Mouse (Mus musculus): ENCODE results near the gene Ccdc148. TPM values are rescaled to one million over a fixed set of nuclear protein-coding genes. Genes with fewer than 3 reads are reported as not detected.
A peak's percentile ranks its signal among the peaks of the same experiment; 100 is the strongest.

Gene Ccdc148
- total RNA-seq, 2 experiments from 2014 or later: 0.86 to 0.99 TPM

DNA sequence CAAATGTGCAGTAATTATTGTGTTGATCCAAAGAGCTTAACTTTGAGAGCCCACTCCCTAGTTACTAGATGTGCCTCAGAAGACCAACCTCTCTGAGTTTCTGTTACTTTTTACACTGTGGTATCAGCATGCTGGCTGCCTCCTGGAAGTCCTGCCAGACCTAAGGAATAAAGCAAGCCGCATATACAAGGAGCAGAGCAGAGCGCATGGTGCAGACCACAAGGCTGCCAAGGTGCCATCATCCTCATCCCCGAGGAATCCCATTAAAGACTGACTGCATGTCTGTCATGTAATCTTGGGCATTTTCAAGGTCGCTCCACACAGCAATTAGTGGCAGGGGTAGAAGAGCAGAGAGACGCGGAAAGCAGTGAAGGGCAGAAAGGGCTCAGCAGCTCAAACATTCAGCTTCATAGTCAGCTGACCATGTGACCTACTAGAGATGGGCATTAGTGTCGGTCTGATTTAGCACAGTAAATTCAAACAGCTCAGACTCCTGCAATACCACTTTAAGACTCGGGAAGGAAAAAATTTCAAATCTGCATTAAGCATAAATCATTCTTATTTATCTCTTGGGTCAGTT is 110.1 kb downstream of the Ccdc148 start:
- no peak for DNase-seq

DNA sequence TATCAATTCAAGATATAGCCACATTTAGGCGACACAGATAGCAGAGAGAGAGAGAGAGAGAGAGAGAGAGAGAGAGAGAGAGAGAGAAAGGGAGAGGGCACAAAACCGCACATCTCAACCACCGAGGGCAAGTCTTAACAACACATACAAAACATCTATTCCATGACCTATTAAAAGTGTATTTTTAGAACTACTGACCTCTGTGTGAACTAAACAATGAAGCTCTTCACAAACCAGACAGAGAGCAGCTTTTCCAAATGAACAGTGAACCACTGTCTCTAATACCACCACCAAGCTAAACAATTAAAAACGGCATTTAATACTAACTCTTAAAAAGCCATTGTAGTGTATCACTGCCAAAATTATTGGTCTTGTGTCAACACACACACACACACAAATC is 110.8 kb downstream of the Ccdc148 start:
- no peak for DNase-seq

GRCm38 (mm10) chr2:59048775-59049451 is 111.6 kb downstream of the Ccdc148 start:
- DNase-seq: no peak

DNA sequence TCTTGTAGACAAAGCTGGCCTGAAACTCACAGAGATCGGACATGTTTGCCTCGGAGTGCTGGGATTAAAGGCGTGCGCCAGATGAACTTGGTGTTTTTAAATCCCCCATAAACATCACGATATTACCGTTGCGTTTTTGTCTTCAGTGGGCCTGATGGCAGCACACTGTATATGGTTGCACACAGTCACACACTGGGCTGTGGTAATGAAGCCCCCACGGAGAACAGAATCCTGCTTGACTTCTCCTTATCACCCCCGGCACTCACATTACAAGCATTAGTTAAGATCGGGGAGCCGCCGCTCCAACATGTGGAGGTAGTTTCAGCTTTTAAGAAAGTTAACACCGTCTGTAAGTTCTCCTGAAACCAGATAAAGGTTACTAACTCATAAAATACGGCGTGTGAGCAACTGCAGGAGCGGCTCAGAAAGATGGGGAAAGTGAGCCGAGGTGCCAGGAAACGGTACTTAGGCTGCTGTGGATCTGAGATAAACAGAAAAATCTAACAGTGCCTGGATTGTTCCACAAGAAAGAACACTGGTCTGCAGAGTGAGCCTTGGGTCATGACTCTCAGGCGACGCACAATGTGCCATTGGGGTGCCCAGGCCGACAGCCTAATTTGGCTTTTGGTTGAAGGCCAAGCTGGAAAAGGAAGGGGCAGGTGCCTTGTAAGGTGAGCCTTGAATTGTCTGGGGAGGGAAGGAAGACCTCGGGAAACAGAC is 117.0 kb downstream of the Ccdc148 start:
- no peak for DNase-seq

GRCm38 (mm10) chr2:59042616-59043015 is 117.9 kb downstream of the Ccdc148 start:
- peak; percentile 33 to 43 for DNase-seq

DNA sequence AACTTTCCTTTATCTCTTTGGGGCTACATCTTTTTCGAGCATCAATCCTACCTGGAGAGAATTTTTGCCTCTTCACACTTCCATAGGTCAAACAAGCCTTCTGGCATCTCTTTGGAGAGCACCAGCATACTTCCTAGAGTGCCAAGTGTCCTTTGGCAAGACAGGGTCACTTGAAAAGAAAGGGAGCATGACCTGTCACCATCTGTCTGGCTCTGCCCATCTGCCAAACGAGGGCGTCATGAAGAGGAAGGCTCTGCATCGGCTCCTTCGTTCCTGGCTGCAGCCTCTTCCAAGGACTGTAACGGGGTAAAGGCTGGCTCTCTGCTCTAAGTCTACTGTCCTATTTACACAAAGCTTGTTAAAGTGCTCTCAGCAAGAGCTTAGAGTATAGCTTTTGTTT is 124.0 kb downstream of the Ccdc148 start:
- no peak for DNase-seq

- no peak for DNase-seq
These were observed 125.3 kb downstream of the Ccdc148 start for GRCm38 (mm10) chr2:59035206-59035605.

DNA sequence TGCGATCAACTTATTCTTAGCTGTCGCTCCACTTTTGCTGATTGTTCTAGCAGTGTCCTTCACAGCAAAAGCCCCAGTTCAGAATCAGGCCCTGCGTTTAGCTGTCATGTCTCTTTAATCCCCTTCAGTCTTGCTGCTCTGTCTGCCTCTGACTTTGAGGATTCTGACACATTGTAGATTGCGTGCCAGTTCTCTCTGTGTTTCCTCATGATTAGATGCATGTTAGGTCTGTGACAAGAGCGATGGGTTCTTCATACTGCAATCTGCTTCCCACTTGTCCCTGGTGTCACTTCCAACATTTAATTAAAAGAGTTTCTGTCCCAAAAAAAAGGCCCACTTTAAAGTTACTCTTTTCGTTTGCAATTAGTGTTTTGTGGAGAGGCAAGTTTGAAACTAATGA is 126.2 kb downstream of the Ccdc148 start:
- no peak for DNase-seq

GRCm38 (mm10) chr2:59024558-59024957 is 135.9 kb downstream of the Ccdc148 start:
- no peak for DNase-seq

GRCm38 (mm10) chr2:59007356-59007755 is 153.1 kb downstream of the Ccdc148 start:
- no peak for DNase-seq

- DNase-seq: no peak
These were observed 153.7 kb downstream of the Ccdc148 start for GRCm38 (mm10) chr2:59006567-59007340.

GRCm38 (mm10) chr2:58997151-58997550 is 163.3 kb downstream of the Ccdc148 start:
- no peak for DNase-seq

DNA sequence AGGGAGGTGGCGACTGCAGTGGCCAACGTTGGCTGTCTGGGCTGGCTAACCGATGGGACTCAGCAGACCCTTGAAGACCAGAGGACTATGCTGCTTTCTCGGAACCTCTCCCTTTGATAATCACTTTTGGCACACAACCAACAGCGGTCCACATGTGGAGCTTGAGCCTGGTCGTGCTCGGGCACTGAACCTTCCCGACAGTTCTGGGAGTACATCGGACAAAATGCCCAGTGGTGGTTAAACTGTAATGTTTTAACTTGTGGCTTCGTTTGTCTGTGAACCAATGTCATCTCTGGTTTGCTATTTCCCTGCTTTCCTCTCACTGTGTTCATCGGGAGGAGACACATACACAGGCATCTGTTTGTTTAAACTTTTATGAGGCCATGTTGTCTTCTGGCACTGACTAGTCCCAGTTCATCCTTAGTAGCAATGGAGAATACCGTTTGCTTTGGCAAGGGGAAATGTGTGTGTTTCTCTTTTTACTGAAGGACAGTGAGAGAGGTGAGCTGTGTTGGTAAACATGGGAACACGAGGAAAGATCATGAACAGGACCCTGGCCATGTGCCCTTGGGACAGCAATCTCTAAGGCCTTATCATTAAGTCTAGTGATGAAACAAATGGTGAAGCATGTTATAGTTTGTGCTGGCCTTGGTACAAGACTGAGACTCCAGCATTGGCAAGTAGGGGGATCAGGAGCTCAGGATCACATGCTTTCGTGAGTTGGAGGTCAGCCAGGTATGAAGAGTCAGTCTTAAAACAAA is 167.9 kb downstream of the Ccdc148 start:
- DNase-seq: peak in 1 of 2 experiments; percentile 2

DNA sequence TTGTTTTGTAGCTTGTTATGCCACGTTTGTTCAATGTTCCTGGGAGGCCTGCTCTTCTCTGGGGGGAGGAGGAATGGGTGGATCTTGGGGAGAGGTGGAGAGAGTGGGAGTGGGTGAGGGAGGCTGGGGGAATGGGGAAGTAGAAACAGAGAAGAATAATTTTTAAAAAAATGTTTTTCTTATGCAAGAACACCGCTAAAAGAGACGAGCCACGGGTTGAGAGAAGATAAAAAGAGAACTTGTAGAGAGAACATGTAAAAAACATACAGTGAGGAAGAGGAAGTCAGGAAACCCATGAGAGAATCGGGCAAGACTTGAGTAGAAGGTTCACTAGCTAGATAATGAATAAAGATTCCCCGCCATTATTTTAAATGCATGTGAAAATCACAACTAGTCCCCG is 182.4 kb downstream of the Ccdc148 start:
- DNase-seq: no peak

DNA sequence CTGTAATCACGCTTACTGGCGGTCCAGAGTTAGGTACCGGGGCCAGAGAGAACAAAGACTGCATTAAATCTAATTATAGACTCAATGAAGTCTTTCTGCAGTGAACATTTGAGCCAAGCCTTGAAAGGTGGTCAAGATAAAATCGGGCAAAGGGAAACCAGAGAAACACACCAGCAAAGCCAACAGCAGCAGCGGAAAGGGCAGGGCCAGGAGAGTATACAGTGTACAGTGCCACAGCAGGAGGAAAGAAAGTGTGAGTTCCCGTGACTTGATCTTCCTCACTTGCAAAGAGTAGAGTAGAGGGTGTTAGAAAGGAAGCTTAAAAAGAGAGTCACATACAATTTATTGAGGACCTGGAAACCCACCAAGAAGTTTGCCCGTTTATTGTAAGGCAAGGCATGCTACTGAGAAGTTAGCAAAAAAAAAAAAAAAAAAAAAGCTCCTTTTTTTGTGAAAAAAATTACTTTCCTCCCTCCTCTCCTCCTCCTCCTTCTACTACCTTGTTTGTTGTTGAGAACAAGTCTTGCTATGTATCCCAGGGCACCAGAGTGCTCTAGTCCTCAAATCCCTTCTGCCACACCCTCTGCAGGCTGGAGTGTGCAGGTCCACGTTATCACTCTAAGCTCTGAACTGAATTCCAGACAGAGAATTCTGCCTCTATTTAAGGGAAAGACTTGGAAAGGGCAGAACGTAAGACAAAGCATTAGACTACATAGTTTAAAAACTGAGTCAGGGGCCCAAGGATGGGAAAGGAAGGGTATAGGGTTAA is 188.8 kb downstream of the Ccdc148 start:
- DNase-seq: no peak

DNA sequence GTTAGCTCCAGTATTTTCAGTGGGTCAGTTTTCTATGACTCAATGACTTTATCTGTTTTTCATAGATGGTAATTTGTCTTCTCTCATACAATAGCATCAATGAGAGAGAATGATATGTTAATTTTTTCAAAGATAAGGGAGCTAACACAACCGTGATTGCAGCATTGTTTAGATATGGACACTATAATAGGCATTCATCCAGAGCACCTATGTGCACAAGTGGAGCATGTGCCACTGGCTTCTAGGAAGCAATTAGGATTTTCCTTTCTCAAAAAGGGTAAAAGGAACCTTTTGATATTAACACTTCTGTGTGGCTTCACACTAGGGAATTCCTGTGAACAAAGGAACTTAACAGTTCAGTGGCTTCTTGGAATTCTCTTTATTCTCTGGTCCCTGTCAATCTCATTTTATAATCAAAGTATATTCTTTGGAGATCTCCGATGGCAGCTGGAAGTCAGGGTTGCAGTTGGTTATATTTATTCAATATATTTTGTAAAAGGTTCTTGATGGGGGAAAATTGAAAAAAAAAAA is 203.6 kb downstream of the Ccdc148 start:
- DNase-seq: no peak

DNA sequence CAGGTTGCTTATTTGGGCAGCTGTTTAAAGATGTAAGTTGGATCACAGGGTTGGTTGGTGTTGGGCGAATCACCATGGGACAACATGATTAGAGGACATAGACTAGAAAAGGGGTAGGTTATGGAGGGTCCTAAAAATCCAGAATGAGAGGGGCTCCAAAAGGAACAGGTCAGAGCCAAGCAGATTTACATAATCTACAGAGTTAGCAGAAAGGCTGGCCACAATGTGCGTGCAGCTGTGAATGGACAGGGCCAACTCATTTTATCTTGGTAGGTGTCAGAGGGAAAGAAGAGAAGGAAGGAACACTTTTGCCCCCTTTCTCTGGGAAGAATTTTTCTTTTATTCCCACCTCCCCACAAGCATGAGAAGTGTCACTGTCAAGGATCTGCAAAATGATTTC is 204.1 kb downstream of the Ccdc148 start:
- DNase-seq: no peak

GRCm38 (mm10) chr2:58952101-58952500 is 208.4 kb downstream of the Ccdc148 start:
- DNase-seq: no peak

DNA sequence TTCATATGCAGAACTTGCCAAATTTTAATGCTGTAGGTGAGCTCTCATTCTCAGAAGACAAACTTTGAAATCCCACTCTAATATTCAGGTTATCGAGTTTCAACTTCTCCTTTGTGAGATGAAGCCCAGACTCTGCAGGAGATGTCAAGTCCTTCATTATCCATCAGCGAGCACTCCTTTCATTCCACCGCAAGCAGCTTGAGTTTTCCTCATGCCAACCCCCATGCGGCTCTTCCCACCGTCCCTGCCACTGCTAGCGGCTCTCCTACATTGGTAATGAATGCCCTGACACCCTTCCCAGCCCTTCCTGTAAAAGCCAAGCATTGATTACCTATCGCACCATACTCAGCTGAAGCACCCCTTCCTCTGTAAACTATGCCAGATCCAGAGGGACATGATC is 211.7 kb downstream of the Ccdc148 start:
- no peak for DNase-seq

GRCm38 (mm10) chr2:58941361-58941760 is 219.1 kb downstream of the Ccdc148 start:
- no peak for DNase-seq

- no peak for DNase-seq
These were observed 234.9 kb downstream of the Ccdc148 start for GRCm38 (mm10) chr2:58925551-58925950.
